Mouse (Mus musculus) cerebellum, adult (tissue): ENCODE measurements around the gene Zrsr1.

Source experiments
- ATAC-seq: cut with Nextera tagmentation; 2 replicates; pipeline ENCODE4 v1.9.2; 2017; ENCODE audit warnings: mild to moderate bottlenecking, moderate library complexity, mixed read lengths; ENCODE audit not compliant: insufficient number of reproducible peaks, low FRiP score, low TSS enrichment

Zrsr1 gene

GRCm38 (mm10) chr11:23007481-23008180, 35.8 kb downstream of the Zrsr1 start, which contains the start of gene Fam161a:
Gene Fam161a (plus strand): TSS chr11:23007531.
- ATAC-seq, result peak; percentile 99

DNA sequence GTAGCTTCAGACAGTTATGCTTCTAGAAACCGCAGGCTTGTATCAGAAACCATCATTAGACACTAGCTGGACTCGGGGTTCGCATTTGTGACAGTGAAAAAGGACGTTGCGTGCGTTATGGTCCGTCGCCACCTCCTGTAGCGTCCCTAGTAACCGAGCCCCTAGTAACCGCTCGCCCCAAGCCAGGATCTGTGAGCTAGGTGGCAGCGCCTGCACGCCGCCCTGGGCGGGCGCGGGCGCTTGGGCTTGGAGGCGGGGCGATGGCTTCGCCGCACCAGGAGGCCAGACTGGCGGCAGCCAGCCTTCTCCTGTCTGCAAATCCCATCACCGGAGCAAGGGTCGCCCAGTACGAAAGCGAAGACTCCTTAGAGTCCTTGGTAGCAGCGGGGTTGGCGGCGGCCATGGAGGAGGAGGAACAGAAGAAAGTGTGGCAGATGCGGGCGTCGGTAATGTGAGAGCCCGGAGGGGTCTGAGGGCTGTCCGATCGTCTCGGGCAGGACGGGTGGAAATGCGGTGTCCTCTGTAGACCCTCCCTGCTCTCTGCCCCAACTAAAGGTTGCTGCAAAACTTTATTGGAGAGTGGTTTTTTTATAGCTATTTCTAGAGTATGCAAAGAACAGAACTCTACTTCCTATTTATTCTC, 36.5 kb downstream of the Zrsr1 start:
- peak; percentile 82 for ATAC-seq

- ATAC-seq, result no peak
These were observed 37.0 kb downstream of the Zrsr1 start for GRCm38 (mm10) chr11:23008824-23009200.

- no peak for ATAC-seq
These were observed 41.3 kb downstream of the Zrsr1 start for GRCm38 (mm10) chr11:23013096-23013495.

GRCm38 (mm10) chr11:23013580-23014294, 41.9 kb downstream of the Zrsr1 start:
- no peak for ATAC-seq

DNA sequence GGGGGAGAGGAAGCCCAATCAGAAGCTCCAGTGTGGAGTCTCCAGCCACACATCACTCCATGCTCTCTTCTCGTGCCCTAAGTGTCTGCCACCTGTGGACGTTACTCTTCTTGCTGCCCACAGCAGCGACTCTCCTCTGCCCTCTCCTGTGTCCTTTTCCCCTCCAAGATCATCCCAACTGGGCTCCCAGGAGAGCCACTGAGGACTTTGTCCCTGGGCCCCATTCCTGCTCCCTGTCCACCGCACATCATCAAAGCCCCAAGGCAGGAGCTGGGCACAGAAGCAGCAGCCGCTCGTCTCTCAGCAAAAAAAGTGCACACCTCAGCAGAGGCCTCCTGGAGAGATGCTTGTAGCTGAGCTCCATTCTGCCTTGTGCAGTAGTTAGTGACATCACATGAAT, 43.2 kb downstream of the Zrsr1 start:
- no peak for ATAC-seq

GRCm38 (mm10) chr11:23017943-23018342, 46.1 kb downstream of the Zrsr1 start:
- ATAC-seq, result no peak

- no peak for ATAC-seq
These were observed 48.4 kb downstream of the Zrsr1 start for GRCm38 (mm10) chr11:23020116-23020770.

DNA sequence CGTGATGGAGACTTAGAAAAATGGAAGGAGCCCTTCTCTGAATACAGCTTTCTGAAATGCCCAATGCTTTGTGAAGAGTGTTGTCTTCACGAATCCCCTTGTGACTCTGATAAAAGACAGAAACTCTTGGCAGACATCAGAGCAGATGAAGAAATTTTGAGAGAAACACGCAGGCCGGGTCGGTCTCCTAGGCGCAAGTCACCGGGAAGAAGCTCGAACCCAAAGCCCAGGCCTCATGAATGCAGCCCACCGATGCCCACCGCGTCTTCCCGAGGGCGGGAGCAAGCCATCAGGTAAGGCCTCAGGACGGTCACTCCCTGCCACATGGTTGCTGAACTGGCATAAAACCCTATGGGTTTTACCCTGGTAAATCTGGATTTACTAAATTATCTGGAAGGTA, 49.0 kb downstream of the Zrsr1 start:
- no peak for ATAC-seq

DNA sequence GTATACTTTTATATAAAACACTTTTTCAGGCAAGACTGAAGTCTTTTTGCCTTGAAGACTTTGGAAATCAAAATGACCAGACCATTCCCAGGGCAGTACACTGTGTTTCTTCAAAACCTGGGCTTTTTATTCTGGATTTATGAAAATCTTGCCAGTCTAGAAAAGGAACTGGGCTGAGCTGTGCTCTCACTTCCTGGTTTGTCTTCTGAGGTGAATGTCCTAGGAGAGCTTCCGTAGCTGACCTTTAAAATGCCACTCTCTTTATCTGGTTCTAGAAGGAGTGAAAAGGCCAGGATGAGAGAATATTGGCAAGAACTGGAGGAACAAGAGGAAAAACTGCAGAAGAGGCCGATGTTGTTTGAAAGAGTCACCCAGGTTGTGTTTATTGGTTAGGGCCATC, 51.4 kb downstream of the Zrsr1 start:
- no peak for ATAC-seq

- ATAC-seq, result no peak
These were observed 52.4 kb downstream of the Zrsr1 start for GRCm38 (mm10) chr11:23024169-23024568.
